Mouse (Mus musculus) hindbrain, postnatal 0 days (tissue): ENCODE results near the gene Anapc13. TPM values are rescaled to one million over a fixed set of nuclear protein-coding genes. Genes with fewer than 3 reads are reported as not detected.
A peak's percentile ranks its signal among the peaks of the same experiment; 100 is the strongest.

ENCODE experiments used
- ATAC-seq: fragments of 200-750 bp; cut with Nextera tagmentation; 2 replicates; pipeline ENCODE4 v1.8.0; 2017; ENCODE audit warnings: mild to moderate bottlenecking, moderate TSS enrichment, moderate library complexity
- DNase-seq: peaks from one replicate; pipeline ENCODE4 v3.0.0-alpha.2; 2015; ENCODE audit warnings: low spot score
- H3K27ac ChIP-seq: fragments of 300-500 bp; sonication (generic); 2 replicates; pipeline ENCODE4 v1.5.1; 2014; ENCODE audit warnings: mild to moderate bottlenecking
- H3K27me3 ChIP-seq: fragments of 300-500 bp; sonication (generic); 2 replicates; pipeline ENCODE4 v1.6.1; 2014; ENCODE audit warnings: low read length, mixed read lengths; ENCODE audit not compliant: insufficient read depth
- H3K36me3 ChIP-seq: fragments of 300-500 bp; sonication (generic); 2 replicates; pipeline ENCODE4 v1.6.1; 2014; ENCODE audit warnings: low read length, mixed read lengths; ENCODE audit not compliant: insufficient read depth
- H3K4me1 ChIP-seq: fragments of 300-500 bp; sonication (generic); 2 replicates; pipeline ENCODE4 v1.6.1; 2014; ENCODE audit warnings: antibody characterized with exemption, low read length, mixed read lengths; ENCODE audit not compliant: insufficient read depth
- H3K4me2 ChIP-seq: fragments of 300-500 bp; sonication (generic); 2 replicates; pipeline ENCODE4 v1.6.1; 2014; ENCODE audit warnings: low read depth, mild to moderate bottlenecking, low read length, moderate library complexity, mixed read lengths
- H3K4me3 ChIP-seq: fragments of 300-500 bp; sonication (generic); 2 replicates; pipeline ENCODE4 v1.5.1; 2014; ENCODE audit warnings: low read length
- H3K9ac ChIP-seq: fragments of 300-500 bp; sonication (generic); replicated peaks from 2 replicates; pipeline ENCODE4 v1.6.1; 2014; ENCODE audit warnings: mild to moderate bottlenecking, low read length, moderate library complexity, mixed read lengths
- H3K9me3 ChIP-seq: fragments of 300-500 bp; sonication (generic); 2 replicates; pipeline ENCODE4 v1.6.1; 2016; ENCODE audit warnings: low read length, mixed read lengths
- CTCF ChIP-seq: IDR thresholded peaks from 2 replicates; pipeline ENCODE4 v1.5.1; 2016; ENCODE audit warnings: antibody characterized with exemption, control low read depth, low read depth
- WGBS: fragments of 180-500 bp; shearing (Covaris S2); extraction: QIAGEN DNeasy Blood & Tissue Kit; methylation state at CpG from one replicate; pipeline ENCODE4 v1.1.7; 2014; 5-methylcytosine and 5-hydroxymethylcytosine counted together
- polyA plus RNA-seq: library from polyadenylated mRNA; unstranded; fragments of >200 nt; fragmentation: Nextera tagmentation; extraction: Ambion mirVana; gene quantifications from 2 replicates; pipeline ENCODE4 v1.2.1, GENCODE M21; 2015
- total RNA-seq: library from RNA; depleted of rRNA; stranded (reverse); fragments of >200 nt; gene quantifications from 2 replicates; pipeline ENCODE4 v1.2.3, GENCODE M21; 2014

Gene Anapc13
- total and polyA plus RNA-seq, 2 experiments from 2014 or later, result 22.0 to 170 TPM

DNA sequence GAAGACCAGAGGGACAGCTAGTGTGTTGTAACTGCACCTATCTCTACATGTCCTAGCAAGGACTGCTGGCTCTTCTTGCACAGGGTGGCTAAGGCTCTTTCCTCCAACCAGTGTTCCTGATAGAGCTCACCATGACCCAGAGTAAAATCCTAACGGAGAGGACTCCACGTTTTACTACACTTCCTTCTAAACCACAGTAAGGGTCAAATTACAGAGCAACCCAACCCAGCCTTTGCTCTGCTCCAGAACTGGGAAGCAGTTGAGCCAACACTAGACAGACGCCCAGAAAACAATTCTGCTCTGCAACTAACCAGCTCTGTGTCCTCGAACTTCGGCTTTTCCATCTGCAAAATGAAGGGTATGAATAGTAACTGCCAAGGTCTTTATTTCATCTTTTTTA, 4.7 kb upstream of the Anapc13 start:
- no peaks in the 10 kb centered on the region for H3K27me3 ChIP-seq
- H3K4me1 ChIP-seq, result 0 out of 2 replicates have a peak, but pooled peaks cover 4% of the 10 kb centered on the region
- WGBS, result 76% methylated on average over 5 of the region's 5 CpGs
- TF ChIP-seq CTCF, result no peak
- H3K36me3 ChIP-seq, result no peaks in the 10 kb centered on the region
- no peak overlapping the region for H3K27ac ChIP-seq
- DNase-seq, result no peak
- no peak overlapping the region for H3K9ac ChIP-seq
- no peaks in the 10 kb centered on the region for H3K9me3 ChIP-seq
- ATAC-seq, result no peak
- no peak overlapping the region for H3K4me2 ChIP-seq
- H3K4me3 ChIP-seq, result no peak overlapping the region

- Histone ChIP-seq H3K36me3 (no peaks in the 10 kb centered on the region), H3K4me3 (no peak overlapping the region), H3K4me2 (no peak overlapping the region), H3K9me3 (no peaks in the 10 kb centered on the region), H3K27me3 (no peaks in the 10 kb centered on the region), H3K4me1 (0 out of 2 replicates have a peak, but pooled peaks cover 10% of the 10 kb centered on the region), H3K9ac (no peak overlapping the region), H3K27ac (no peak overlapping the region)
- DNase-seq, result peak; percentile 88
- peak; percentile 93 for TF ChIP-seq CTCF
- no peak for ATAC-seq
- 36% methylated on average over 5 of the region's 5 CpGs for WGBS
These were observed 3.8 kb upstream of the Anapc13 start for GRCm38 (mm10) chr9:102622192-102622857.

DNA sequence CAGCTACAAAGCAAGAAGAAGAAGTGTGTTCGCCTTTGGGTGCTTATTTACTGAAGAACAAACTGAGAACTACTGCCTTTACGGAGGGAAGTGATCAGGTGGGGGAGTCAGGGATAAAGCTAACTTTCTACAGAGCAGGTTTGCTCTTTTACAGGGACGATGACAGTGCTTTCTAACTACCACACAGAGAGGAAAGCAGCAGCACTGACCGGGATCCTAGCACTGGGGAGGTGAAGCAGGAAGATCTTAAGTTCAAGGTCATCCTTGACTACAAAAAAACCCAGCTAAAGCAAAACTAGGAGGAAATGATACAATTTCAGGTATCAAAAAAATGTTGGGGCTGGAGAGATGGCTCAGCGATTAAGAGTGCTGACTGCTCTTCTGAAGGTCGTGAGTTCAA, 3.2 kb upstream of the Anapc13 start:
- no peak for TF ChIP-seq CTCF
- Histone ChIP-seq H3K9ac (no peak overlapping the region), H3K27me3 (no peaks in the 10 kb centered on the region), H3K4me2 (no peak overlapping the region), H3K4me3 (no peak overlapping the region), H3K36me3 (no peaks in the 10 kb centered on the region), H3K4me1 (0 out of 2 replicates have a peak, but pooled peaks cover 10% of the 10 kb centered on the region), H3K27ac (no peak overlapping the region), H3K9me3 (no peaks in the 10 kb centered on the region)
- DNase-seq (no peak), ATAC-seq (no peak)
- 86% methylated on average over 6 of the region's 6 CpGs for WGBS

DNA sequence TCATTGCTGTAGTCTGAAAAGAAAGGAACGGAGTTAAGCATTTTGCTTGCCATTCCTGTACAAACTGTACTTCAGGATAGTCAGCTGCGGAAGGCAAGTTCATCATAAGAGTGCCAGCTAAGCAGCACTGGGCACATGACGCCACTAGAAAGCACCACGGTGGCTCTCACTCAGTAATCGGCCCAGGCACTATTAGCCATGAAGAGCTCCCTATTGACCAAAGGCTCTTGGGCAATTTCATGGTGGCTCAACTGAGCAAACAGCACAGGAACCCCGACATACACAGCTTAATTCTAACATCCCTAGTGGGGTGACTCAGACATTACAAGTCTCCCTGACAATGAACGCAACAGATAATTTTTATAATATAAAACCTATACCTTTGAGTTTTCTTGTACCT, 2.5 kb upstream of the Anapc13 start:
- Histone ChIP-seq H3K4me1 (0 out of 2 replicates have a peak, but pooled peaks cover 10% of the 10 kb centered on the region), H3K36me3 (no peaks in the 10 kb centered on the region), H3K27me3 (no peaks in the 10 kb centered on the region), H3K9me3 (no peaks in the 10 kb centered on the region), H3K9ac (no peak overlapping the region), H3K27ac (no peak overlapping the region), H3K4me3 (no peak overlapping the region), H3K4me2 (no peak overlapping the region)
- ATAC-seq (no peak), DNase-seq (no peak)
- 79% methylated on average over 7 of the region's 7 CpGs for WGBS
- no peak for TF ChIP-seq CTCF

DNA sequence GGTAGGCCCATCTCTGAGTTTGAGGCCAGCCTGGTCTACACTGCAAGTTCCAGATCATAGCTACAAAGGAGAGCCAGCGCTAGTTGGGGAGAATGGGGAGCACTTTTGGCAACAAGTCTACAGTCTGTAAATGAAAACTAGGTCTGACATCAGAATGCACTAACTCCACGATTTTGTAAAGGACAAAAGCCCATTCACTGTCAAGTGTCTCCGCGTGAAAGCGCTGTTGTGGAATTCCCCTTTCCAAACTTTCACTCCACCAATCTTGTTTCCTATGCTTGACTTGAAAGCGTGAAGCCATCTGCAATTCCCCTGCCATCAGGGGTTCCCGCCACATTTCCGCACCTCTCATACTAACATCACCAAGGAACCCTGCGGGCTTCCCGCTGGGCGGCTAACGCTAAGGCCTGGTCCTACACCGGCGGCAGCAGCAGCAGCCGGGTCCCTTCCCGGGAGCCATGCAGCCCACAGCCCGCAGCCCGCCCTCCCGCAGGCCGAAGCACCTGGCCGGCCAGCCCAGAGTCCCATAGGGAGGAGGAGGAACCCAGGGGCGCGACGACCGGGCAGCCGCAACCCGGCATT, 604 bp upstream of the Anapc13 start:
- peak overlapping the region; percentile 99 for H3K27ac ChIP-seq
- no peaks in the 10 kb centered on the region for H3K27me3 ChIP-seq
- H3K9ac ChIP-seq, result peak overlapping the region; percentile 97
- 1% methylated on average over 27 of the region's 27 CpGs for WGBS
- H3K4me2 ChIP-seq, result peak overlapping the region; percentile 94
- ATAC-seq (peak; percentile 52; the same call in 1 of the 2 replicates), DNase-seq (peak; percentile 60)
- TF ChIP-seq CTCF, result 0 out of 2 replicates have a peak, but pooled peaks have one; percentile 4
- 0 out of 2 replicates have a peak, but pooled peaks cover 10% of the 10 kb centered on the region for H3K4me1 ChIP-seq
- no peaks in the 10 kb centered on the region for H3K9me3 ChIP-seq
- 0 out of 2 replicates have a peak, but pooled peaks cover 5% of the 10 kb centered on the region for H3K36me3 ChIP-seq
- peak overlapping the region; percentile 87 for H3K4me3 ChIP-seq

- Histone ChIP-seq H3K4me3 (peak overlapping the region; percentile 87), H3K36me3 (0 out of 2 replicates have a peak, but pooled peaks cover 5% of the 10 kb centered on the region), H3K9me3 (no peaks in the 10 kb centered on the region), H3K9ac (peak overlapping the region; percentile 97), H3K4me2 (peak overlapping the region; percentile 94), H3K27ac (peak overlapping the region; percentile 99), H3K4me1 (0 out of 2 replicates have a peak, but pooled peaks cover 10% of the 10 kb centered on the region), H3K27me3 (no peaks in the 10 kb centered on the region)
- under 1% methylated on average over 9 of the region's 9 CpGs for WGBS
- DNase-seq (no peak), ATAC-seq (no peak)
- no peak for TF ChIP-seq CTCF
These were observed 736 bp downstream of the Anapc13 start for GRCm38 (mm10) chr9:102626839-102627225.
